Mouse (Mus musculus): ENCODE results near the gene Prmt8. TPM values are rescaled to one million over a fixed set of nuclear protein-coding genes. Genes with fewer than 3 reads are reported as not detected.

Prmt8 gene
- total RNA-seq, 2 experiments from 2014 or later: not detected

GRCm38 (mm10) chr6:127739921-127740320, 29.4 kb downstream of the Prmt8 start:
- no peak for DNase-seq

DNA sequence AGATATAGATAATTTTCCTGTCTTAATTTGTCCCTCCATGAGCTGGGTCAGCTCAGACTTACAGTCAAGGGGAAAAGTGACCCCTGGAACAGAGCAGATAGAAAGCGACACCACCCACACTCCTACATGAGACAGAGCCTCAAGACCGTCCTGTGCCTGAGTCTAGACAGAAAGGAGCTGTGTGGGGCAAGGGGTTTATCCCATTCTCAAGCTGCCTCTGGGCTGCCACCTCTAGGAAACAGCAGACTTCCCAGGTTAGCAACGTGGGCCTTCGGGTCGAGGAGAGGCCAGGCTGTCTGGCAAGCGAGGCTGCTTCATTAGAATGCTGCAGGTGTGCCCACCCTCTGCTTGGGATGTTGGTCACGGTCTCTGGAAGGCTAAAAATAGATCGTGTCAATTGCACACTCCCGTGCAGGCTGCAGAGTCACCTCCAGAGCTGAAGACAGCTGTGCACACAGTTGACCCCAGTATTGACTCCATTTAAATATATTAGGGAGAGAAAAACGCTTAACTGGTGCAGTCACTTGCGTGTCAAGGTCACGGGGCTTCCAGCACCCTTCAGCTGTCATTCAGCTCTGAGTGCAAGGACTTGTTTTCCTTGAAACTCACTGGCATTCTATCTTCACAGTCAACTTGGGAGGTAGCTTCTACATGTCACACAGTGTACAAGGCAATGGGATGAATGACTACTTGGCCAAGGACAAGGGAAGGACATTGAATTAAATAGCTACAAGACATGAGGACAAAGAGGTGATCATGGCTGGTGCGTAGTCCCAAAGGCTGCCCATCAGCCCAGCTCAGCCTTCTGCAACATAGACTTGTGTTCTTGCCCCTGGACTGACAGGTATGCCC, 33.9 kb downstream of the Prmt8 start:
- peak; percentile 10 to 22 for DNase-seq

DNA sequence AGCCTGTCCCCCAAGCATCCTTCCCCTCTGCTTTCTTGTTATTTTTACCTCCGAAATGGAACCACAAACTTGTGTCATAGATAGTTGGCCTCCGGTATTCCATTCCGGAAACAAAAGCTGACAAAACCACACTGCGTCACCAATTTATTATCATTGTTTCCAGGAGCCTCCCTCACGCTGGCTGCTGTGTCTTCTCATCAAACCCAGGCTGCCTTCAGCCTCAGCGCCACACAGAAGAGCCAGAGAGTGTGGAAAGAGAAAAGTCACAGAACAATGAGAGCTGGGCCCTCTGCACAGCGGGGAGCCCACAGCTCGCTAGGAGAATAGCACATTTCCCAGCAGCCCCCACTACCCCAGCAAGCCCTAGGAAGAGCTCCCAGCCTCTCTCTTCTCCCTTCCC, 46.1 kb downstream of the Prmt8 start:
- no peak for DNase-seq

- no peak for DNase-seq
Observed at GRCm38 (mm10) chr6:127719875-127720274, 49.4 kb downstream of the Prmt8 start.

DNA sequence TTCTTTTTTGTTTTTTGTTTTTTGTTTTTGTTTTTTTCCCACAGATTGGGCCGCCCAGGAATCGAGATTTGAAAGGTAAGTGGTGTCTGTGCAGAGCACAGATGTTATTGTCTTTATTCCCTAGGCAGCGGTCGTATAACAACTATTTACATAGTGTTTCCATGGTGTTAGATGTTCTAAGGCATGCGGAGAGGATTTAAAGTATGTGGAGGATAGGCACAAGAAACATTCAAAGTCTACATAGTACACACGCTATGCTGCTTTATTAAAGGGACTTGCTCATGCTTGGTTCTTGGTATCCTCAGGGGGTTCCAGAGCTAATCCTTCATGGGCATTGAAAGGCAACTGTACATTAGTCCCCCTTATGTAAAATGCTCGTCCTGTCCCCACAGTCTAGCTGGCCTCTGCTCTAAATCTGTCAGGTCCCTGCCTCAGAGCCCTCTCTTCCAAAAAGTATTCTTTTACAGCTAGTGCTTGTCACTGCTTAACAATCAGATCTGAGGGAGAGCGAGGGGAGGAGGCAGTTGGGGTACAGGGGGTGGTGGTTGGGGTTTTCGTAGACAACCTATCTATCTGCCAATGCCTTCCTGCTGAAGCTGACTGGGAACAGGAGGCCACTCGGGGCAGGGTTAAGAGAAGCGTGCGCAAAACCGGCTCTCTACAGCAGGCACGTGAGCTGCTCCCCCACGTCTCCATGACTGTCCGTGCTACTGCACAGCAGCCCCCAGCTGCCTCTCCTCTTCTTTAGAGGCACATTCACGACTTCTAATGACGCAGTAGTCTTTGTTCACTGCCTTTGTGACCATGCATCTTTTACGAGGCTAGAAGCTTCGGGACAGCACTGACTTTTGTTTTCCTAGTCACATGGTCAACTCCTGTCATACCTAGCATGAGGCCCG, 51.8 kb downstream of the Prmt8 start:
- no peak for DNase-seq

- DNase-seq: no peak
Observed at GRCm38 (mm10) chr6:127715428-127715827, 53.8 kb downstream of the Prmt8 start.

GRCm38 (mm10) chr6:127714906-127715305, 54.4 kb downstream of the Prmt8 start:
- DNase-seq: peak; percentile 9 to 15

DNA sequence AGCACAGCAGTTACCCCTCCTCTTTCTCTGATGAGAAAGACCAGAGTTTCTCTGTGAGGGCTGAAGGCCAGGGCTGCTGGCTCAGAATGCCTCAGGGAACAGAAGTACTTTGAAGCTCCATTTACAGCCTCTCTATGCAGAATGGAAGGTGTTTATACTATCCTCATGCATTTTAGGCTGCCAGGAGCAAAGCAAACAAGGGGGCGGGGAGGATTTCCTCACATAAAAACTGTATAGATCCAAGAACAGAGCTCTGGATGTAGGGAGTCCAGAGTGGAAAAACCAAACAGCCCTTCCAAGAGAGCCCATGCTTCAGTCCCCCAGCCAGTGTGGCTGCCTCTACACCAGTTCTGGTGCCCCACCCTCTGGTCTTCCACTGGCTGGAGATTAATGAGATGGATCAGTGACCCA, 61.0 kb downstream of the Prmt8 start:
- DNase-seq: peak in 1 of 2 experiments; percentile 17

DNA sequence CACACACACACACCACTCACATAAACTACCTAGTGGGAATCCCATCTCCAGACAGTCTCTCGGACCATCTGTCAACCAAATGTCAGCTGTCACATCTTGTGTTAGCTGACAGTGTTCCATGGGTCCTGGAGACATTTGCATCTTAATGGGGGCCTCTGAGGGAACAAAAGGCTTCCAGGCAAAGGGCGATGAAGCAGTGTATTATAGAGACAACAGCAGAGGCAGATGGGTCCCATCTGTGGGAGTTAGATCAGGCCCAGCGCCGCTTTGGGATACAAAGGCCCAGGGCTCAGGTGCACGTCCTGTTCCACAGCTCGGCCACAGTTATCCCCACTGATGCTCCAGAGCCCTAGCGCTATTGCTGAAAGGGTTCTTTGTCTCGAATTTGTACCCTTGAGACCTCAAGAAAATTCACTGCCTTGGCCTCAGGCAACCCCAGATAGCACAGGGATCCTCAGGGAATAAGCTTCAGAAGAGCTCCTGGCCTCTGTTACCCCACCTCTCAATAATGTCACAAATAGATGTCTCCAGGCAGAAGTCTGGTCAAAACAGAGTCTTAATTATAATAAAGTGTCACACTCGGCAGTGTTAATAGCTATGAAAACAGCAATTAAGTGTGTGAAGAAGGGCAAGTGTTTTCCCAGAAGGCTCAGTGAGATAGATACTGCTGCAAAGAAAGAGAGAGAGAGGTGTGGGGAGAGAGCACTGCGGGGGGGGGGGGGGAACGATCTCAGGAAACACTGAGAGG, 68.1 kb downstream of the Prmt8 start:
- no peak for DNase-seq

DNA sequence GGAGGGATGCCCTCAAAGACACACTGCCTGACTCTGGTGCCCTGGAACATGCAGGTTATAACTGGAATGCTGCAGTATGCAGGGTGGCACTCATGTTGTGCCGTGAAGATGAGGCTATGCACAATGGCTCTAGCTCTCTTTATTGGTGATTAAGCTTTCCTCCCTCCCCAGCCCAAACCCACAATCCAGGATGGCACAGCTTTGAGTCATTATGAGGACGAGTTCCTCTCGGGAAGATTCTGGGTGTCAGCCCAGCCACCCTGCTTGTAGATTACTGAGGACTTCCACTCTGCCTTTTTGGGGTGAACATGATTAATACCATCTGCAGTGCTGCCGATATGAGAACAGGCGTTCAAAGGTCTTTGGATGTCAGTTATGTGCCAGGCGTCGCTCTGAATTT, 75.6 kb downstream of the Prmt8 start:
- DNase-seq: no peak

- DNase-seq: no peak
Observed at GRCm38 (mm10) chr6:127692298-127692697, 77.0 kb downstream of the Prmt8 start.

DNA sequence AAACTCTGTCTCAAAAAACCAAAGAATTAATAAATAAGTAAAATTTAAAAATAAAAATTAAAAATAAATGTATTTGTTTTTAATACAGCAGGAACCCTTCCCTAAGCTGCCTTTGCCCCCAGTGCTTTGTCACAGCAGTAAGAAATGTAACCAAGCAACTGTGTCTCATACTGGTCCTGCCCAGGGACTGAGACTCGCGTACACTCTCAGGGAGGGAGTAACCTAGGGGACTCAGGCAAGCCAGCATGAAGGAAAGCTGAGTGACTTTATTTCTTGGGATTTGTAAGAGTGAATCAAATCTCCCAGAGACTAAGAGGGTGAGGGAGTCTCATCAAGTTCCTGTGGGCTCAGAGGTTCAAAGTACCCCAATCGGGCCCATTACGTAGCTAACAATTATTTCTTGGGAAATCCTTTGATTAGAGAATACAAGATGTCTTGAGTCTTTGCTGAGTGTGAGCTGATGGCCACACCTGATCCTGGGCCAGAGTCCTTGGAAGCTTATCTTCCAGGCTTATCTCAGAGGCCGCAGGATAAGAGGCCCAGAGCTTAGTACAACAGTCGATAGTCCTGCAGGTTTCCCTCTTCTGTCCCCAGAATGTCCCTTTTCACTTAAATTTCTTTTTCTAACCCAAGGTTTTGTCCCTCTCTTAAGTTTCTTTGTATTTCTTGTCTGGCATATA, 82.0 kb downstream of the Prmt8 start:
- DNase-seq: no peak

GRCm38 (mm10) chr6:127684981-127685380, 84.3 kb downstream of the Prmt8 start:
- DNase-seq: peak; percentile 7 to 22

DNA sequence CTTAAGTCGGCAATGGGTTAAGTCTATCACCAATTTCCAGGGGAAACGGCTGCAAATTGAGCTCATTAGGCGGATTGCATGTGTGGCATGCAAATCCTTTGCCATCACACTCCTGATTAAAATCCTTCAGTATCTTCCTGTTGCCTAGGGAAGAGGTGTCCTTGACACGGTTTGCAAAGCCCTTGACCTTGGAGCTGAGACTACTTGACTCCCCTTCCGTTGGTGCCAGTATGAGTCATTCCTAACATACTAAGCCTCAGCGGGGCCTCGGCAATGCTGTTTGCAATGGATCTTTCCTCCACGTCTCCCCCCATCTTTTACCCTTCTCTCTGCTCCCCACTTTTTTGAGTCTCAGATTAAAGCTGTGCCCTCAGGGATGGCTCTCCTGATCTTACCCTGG, 85.7 kb downstream of the Prmt8 start:
- DNase-seq: peak; percentile 44 to 60

GRCm38 (mm10) chr6:127680784-127681183, 88.5 kb downstream of the Prmt8 start:
- no peak for DNase-seq

- no peak for DNase-seq
Observed at GRCm38 (mm10) chr6:127678998-127679397, 90.3 kb downstream of the Prmt8 start.

DNA sequence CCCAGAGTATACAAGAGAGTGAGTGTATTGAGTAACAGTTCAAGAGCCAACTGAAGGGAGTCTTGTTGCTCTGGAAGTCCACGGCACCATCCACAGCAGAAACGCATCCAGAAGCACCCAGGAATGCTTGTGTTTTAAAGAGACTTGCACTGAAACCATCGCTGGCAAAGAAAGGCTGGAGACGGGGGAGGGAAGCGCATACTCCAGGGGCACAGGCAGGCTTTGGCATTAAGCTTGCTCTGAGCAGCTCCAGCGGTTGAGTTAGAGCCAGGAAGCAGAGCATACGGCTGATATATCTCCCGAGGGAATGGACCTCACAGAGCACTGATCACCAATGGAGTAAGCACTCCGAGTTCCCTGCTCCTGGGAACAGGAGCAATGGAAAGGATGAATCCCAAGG, 91.0 kb downstream of the Prmt8 start:
- no peak for DNase-seq

DNA sequence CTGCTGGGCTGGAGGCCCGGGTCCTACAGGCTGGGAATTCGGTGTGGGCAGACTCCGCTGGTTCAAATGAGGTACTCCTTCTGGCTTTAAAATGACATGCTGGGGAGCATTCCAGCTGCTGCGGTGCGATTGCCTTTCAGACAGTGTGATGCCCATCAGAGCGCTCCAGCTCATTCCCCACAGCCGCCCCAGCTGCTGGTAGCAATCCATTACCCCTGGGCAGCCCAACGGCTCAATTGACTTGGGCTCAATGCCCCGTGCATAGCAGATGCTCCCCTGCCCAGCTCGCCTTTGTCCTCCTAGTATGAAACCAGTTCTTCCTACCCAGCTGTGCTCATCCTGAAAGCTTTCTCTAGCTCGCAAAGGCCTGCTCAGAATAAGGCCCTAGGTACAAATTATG, 92.4 kb downstream of the Prmt8 start:
- no peak for DNase-seq

DNA sequence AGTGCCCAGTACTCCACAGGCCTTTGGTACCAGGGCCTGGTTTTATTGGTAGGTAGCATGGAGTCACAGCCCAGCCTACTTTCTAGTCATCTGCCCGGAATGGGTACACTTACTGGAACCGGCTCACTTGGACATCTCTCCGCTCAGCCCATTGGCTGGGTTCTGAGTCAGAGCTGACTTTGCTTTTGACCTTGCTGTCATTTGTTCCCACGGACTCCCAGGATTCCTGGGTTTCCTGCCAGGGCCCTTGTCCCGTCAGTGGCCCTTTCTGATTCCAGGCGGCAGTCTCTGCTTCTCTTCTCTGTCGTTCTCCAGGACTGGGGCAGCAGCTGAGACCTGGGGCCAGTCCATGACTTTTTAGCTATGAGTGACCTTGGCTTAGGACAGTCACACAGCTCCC, 97.2 kb downstream of the Prmt8 start:
- DNase-seq: peak; percentile 76 to 78

DNA sequence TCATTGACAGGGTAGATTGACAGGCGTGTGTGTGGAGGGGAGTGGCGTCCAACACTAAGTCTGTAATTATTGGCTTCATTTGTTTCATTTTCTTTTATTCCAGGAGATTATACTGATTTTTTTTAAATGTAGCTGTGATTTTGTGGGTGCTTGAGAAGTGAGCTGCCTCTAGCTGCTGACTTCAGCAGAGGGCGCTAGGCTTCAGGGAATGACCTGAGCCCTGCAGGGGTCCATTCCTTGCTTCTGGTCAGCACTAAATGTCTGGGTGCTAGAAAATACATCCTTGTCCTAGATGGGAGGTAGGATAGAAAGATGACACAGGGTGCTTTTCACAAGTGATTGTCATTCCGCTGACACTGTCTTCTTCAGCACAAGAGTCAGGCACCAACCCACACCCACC, 99.2 kb downstream of the Prmt8 start:
- DNase-seq: no peak

DNA sequence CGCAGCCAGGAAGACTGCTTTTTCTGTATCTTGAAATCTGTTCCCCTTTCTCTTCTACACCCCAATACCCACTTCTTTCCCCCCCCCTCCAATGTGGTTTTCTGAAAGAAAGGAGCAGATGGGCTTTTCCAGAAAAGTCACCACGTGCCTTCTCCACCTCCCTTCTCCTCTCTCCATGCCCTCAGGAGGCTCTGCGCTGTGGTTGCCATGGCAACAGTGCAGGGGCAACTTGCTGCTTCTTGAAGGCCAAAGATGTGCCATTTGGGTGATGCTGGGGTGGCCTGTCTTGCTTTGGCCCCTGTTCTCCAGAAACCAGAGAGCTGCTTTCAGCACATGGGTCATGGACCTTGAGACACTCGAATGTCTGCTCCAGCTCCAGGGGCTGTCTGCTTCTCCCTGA, 100.0 kb downstream of the Prmt8 start:
- no peak for DNase-seq

GRCm38 (mm10) chr6:127663263-127663662, 106.0 kb downstream of the Prmt8 start:
- DNase-seq: no peak

Measured in adrenal gland, postnatal 36 days (tissue).